Mouse (Mus musculus) limb, embryonic 14.5 days (tissue): ENCODE measurements at regions not wholly inside any gene's neighbourhood (a gene's known extent, or its start where the extent isn't known, plus 50 kb on each side); places are given as distances from the start of the nearest gene placed in this dataset.

ENCODE experiments used
- ATAC-seq: fragments of 200-750 bp; cut with Nextera tagmentation; 2 replicates; pipeline ENCODE4 v1.8.0; 2017; ENCODE audit warnings: low read depth, moderate number of reproducible peaks, moderate TSS enrichment; ENCODE audit not compliant: low FRiP score
- DNase-seq: peaks from one replicate; pipeline ENCODE4 v3.0.0-alpha.2; 2015; ENCODE audit warnings: low spot score
- H3K27ac ChIP-seq: fragments of 300-500 bp; sonication (generic); replicated peaks from 2 replicates; pipeline ENCODE4 v1.5.1; 2014; ENCODE audit warnings: low read depth, mild to moderate bottlenecking, low read length, moderate library complexity, mixed read lengths
- H3K27me3 ChIP-seq: fragments of 300-500 bp; sonication (generic); 2 replicates; pipeline ENCODE4 v1.6.1; 2014; ENCODE audit warnings: low read length, mixed read lengths; ENCODE audit not compliant: control insufficient read depth, insufficient read depth
- H3K36me3 ChIP-seq: fragments of 300-500 bp; sonication (generic); 2 replicates; pipeline ENCODE4 v1.6.1; 2014; ENCODE audit warnings: mild to moderate bottlenecking, low read length, moderate library complexity, mixed read lengths; ENCODE audit not compliant: control insufficient read depth, insufficient read depth
- H3K4me1 ChIP-seq: fragments of 300-500 bp; sonication (generic); 2 replicates; pipeline ENCODE4 v1.6.1; 2014; ENCODE audit warnings: antibody characterized with exemption, low read length, mixed read lengths; ENCODE audit not compliant: control insufficient read depth, insufficient read depth
- H3K4me2 ChIP-seq: fragments of 300-500 bp; sonication (generic); replicated peaks from 2 replicates; pipeline ENCODE4 v1.6.1; 2014; ENCODE audit warnings: low read depth, mild to moderate bottlenecking, low read length, moderate library complexity; ENCODE audit not compliant: severe bottlenecking
- H3K4me3 ChIP-seq: fragments of 300-500 bp; sonication (generic); replicated peaks from 2 replicates; pipeline ENCODE4 v1.5.1; 2014; ENCODE audit warnings: low read length
- H3K9ac ChIP-seq: fragments of 300-500 bp; sonication (generic); 2 replicates; pipeline ENCODE4 v1.6.1; 2014; ENCODE audit warnings: mild to moderate bottlenecking, low read depth, low read length, moderate library complexity; ENCODE audit not compliant: severe bottlenecking
- H3K9me3 ChIP-seq: fragments of 300-500 bp; sonication (generic); 2 replicates; pipeline ENCODE4 v1.6.1; 2016; ENCODE audit warnings: low read length; ENCODE audit not compliant: control insufficient read depth
- POLR2A ChIP-seq: fragments of 200-500 bp; IDR thresholded peaks from 2 replicates; pipeline ENCODE4 v1.8.0; 2012; ENCODE audit warnings: inconsistent platforms, mild to moderate bottlenecking, moderate library complexity, borderline replicate concordance; ENCODE audit not compliant: insufficient read depth, insufficient read length; ENCODE audit errors: extremely low read depth
- WGBS: fragments of 180-500 bp; shearing (Covaris S2); extraction: QIAGEN DNeasy Blood & Tissue Kit; methylation state at CpG from one replicate; pipeline ENCODE4 v1.1.7; 2014; 5-methylcytosine and 5-hydroxymethylcytosine counted together

DNA sequence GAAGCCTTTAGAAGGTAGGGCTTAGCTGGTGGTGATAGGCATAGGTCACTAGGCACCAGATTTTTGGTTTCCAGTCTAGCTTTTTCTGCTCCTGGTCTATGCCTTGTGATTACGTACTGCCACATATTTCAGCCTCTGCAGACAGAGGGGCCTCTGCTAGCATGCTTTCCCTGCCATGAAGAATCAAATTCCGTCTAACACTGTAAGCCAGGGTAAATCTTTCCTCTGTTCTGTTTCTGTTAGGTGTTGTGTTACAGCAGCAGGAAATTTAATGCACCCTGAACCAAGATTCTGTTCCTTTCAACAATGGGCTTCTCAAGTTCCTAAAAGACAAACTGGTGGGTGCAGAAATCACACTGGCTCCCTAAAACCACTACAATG is 508.9 kb downstream of the Insc start:
- Histone ChIP-seq H3K4me2 (no peak overlapping the region), H3K4me1 (peaks cover 18% of the 10 kb centered on the region), H3K4me3 (no peak overlapping the region), H3K27me3 (no peaks in the 10 kb centered on the region), H3K9me3 (no peaks in the 10 kb centered on the region), H3K36me3 (no peaks in the 10 kb centered on the region), H3K27ac (no peak overlapping the region), H3K9ac (no peak overlapping the region)
- DNase-seq (peak; percentile 7), ATAC-seq (peak; percentile 60)
- 32% methylated on average over 2 of the region's 2 CpGs for WGBS
- no peak for TF ChIP-seq POLR2A

DNA sequence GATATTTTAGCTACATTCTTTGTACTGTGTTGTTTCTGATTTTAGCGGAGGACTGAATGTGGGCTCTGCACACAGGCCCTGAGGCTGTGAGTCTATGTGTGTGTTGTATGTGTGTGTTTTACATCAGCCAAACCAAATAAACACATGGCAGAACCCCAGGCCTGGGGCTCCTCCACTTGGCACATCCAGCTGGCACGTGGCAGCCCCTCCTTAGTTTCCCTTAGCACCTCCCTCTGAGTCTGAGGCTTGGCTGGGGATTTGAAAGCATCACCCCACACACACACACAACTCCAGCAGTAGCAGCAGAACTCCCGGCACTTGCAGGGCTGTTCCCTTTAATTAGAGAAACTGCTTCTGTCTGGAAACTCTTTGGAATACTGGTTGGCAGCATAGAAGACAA is 515.1 kb downstream of the Insc start:
- Histone ChIP-seq H3K27ac (no peak overlapping the region), H3K9ac (no peak overlapping the region), H3K27me3 (no peaks in the 10 kb centered on the region), H3K4me1 (peaks cover 5% of the 10 kb centered on the region), H3K9me3 (no peaks in the 10 kb centered on the region), H3K36me3 (no peaks in the 10 kb centered on the region), H3K4me2 (no peak overlapping the region), H3K4me3 (no peak overlapping the region)
- DNase-seq (peak; percentile 30), ATAC-seq (peak; percentile 30)
- TF ChIP-seq POLR2A: no peak
- WGBS: 28% methylated on average over 3 of the region's 3 CpGs

DNA sequence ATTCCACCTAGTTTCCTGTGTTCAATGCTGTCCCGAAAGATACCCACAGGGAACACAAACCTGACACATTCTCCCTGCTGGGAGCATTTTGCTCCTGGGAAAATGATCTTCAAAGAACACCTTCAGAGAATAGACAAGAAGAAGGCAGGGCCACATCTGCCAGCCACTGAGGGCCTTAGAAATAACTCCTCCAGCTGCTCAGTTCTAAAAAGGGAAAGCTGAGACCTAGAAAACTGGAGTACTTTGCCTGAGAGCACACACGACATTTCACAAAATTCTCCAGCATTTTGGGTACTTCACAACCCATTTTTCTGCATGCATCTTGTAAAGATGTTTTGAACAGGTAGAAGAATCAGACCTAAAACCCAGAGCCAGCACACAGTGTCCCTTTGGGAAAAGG is 519.6 kb downstream of the Insc start:
- no peak for DNase-seq
- Histone ChIP-seq H3K9me3 (no peaks in the 10 kb centered on the region), H3K27me3 (no peaks in the 10 kb centered on the region), H3K4me3 (no peak overlapping the region), H3K4me1 (peaks cover 5% of the 10 kb centered on the region), H3K9ac (no peak overlapping the region), H3K27ac (no peak overlapping the region), H3K36me3 (no peaks in the 10 kb centered on the region), H3K4me2 (no peak overlapping the region)
- ATAC-seq: no peak
- WGBS: 85% methylated on average over 2 of the region's 2 CpGs
- TF ChIP-seq POLR2A: no peak

DNA sequence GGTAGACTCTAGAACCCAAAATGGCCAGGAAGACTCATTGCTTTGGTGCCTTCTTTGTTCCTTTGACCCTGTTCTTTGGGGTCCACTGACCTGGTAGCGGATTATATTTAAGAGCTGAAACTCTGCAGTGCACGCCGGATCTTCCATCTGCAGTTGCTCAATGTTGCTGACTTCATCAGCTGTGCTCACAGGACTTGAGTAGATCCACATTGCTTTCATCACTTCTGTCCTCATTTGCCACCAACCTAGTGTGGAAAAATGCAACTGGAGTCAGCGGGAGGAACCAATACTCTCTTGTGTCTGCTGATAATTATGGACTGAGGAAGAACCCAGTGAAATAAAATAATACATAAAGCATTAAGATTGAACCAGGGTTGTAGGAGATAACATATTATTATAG is 522.6 kb downstream of the Insc start:
- no peak overlapping the region for H3K4me3 ChIP-seq
- no peak overlapping the region for H3K9ac ChIP-seq
- no peak overlapping the region for H3K27ac ChIP-seq
- H3K4me2 ChIP-seq: no peak overlapping the region
- H3K4me1 ChIP-seq: no peaks in the 10 kb centered on the region
- no peaks in the 10 kb centered on the region for H3K27me3 ChIP-seq
- TF ChIP-seq POLR2A: no peak
- no peak for DNase-seq
- no peaks in the 10 kb centered on the region for H3K9me3 ChIP-seq
- ATAC-seq: no peak
- H3K36me3 ChIP-seq: no peaks in the 10 kb centered on the region
- WGBS: 94% methylated on average over 4 of the region's 4 CpGs

DNA sequence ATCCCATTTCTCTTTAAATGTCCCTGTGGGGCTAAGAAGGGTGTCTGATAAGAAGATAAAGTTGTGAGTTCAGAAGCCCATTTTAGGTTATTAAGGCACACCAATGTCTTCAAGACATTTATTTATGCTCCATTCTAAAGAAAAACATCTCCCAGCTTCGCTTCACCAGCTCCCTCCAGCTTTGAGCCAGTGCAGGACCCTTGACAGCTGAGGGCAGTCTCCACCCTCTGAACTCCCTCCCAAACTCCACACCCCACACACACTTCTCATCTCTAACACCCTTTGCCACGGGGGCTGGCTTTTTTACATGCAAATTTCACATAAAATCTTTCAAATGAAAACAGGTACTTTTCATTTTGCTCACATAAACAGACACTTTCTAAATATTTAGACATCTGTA is 527.3 kb downstream of the Insc start:
- Histone ChIP-seq H3K9me3 (no peaks in the 10 kb centered on the region), H3K9ac (no peak overlapping the region), H3K4me3 (no peak overlapping the region), H3K36me3 (no peaks in the 10 kb centered on the region), H3K27ac (no peak overlapping the region), H3K4me2 (no peak overlapping the region), H3K27me3 (no peaks in the 10 kb centered on the region), H3K4me1 (no peaks in the 10 kb centered on the region)
- ATAC-seq (no peak), DNase-seq (no peak)
- no peak for TF ChIP-seq POLR2A
- WGBS: 25% methylated on average over 2 of the region's 2 CpGs

DNA sequence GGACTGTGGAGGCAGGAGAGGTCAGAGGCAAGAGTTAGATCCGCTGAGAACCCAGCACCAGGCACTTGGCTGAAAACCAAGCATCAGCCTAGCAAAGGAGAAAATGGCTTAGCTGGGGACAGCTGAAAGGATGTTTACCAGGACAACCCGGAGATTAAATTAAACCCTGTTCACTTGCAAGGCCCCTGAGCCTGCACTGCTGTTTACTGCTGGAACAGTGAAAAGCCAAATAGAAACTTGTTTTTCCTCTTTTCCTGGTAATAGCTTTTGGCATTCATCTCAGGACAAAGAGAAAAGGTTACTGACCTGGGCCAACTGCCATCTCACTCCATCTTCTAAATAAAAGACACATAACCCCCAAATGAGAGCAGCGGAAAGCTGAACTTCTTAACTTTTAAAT is 531.3 kb downstream of the Insc start:
- TF ChIP-seq POLR2A: no peak
- no peak overlapping the region for H3K9ac ChIP-seq
- no peaks in the 10 kb centered on the region for H3K4me1 ChIP-seq
- H3K4me3 ChIP-seq: no peak overlapping the region
- no peak overlapping the region for H3K4me2 ChIP-seq
- H3K36me3 ChIP-seq: no peaks in the 10 kb centered on the region
- H3K9me3 ChIP-seq: no peaks in the 10 kb centered on the region
- no peak overlapping the region for H3K27ac ChIP-seq
- DNase-seq (no peak), ATAC-seq (no peak)
- no peaks in the 10 kb centered on the region for H3K27me3 ChIP-seq
- 51% methylated on average over 3 of the region's 3 CpGs for WGBS
